Mouse (Mus musculus): ENCODE measurements at regions not wholly inside any gene's neighbourhood (a gene's known extent, or its start where the extent isn't known, plus 50 kb on each side); places are given as distances from the start of the nearest gene placed in this dataset.

DNA sequence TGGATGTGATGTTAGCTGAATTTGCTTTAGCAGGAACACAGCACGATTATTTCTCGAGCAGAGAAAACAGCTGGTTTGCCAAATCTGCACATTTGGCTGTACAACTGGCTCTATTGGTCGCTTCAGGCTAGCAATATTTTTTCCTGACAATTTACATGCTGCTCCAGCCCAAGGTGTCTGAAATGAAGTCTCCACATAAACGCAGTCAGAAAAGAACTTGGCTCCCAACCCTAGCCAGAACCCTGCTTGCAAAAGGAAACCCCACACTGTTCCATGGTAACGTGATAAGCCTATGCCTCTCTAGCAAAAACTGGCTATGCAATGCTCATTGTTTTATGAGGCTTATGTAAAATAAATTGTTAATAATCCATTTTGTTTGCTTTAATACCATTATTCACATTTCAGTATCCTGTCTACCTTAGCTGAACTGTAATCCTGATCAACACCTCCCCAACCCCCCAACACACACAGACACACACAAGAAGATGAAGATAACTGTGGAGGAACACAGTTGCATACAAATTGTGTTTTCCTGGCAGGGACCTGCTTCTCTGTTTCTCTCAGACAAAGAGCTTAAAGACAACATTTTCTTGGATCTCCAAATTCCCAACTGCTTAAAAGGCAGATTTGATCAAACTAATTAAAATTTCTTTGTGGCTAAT, 79.3 kb upstream of the Chl1 start:
- Histone ChIP-seq H3K27ac (ENCODE audit: control insufficient read depth, low read depth, low read length) (no peak overlapping the region), H3K9me3 (replicated peaks; ENCODE audit: insufficient read depth, low read length) (no peaks in the 10 kb centered on the region), H3K27me3 (ENCODE audit: control insufficient read depth in 1 of 2, insufficient read depth in 2 of 2, low read length in 2 of 2) (no peaks in the 10 kb centered on the region), H3K4me3 (ENCODE audit: control insufficient read depth in 1 of 2, insufficient read depth in 1 of 2, low read depth in 2 of 2, low read length in 2 of 2) (no peak overlapping the region), H3K36me3 (ENCODE audit: control insufficient read depth in 1 of 2, insufficient read depth in 2 of 2, low read length in 2 of 2) (no peaks in the 10 kb centered on the region), H3K4me1 (ENCODE audit: control insufficient read depth in 1 of 2, insufficient read depth in 2 of 2, low read length in 2 of 2) (no peaks in the 10 kb centered on the region), H3K79me2 (ENCODE audit: control insufficient read depth, insufficient read depth, low read length, poor library complexity) (no peaks in the 10 kb centered on the region), H3K9ac (ENCODE audit: control insufficient read depth, low read depth, low read length, poor library complexity, severe bottlenecking) (no peak overlapping the region)
- DNase-seq (ENCODE audit: low read depth, low spot score) = no peak
- TF ChIP-seq SIN3A (IDR thresholded peaks at IDR 0.05; ENCODE audit: low read length) (no peak), POLR2A (IDR thresholded peaks at IDR 0.05; ENCODE audit: control insufficient read depth in 1 of 2, insufficient read depth in 1 of 2, low read depth in 1 of 2, low read length in 2 of 2, poor library complexity in 1 of 2) (no peak), E2F4 (IDR thresholded peaks at IDR 0.05; ENCODE audit: borderline replicate concordance, low read depth, low read length) (no peak), MYC (IDR thresholded peaks at IDR 0.05; ENCODE audit: low read depth, low read length) (no peak), RAD21 (IDR thresholded peaks at IDR 0.05; ENCODE audit: low read depth, low read length) (no peak), NRF1 (IDR thresholded peaks at IDR 0.05; ENCODE audit: insufficient read depth, low read depth, low read length, poor library complexity, severe bottlenecking) (no peak), TAL1 (IDR thresholded peaks at IDR 0.05; ENCODE audit: low read length) (no peak), MEF2A (IDR thresholded peaks at IDR 0.05; ENCODE audit: extremely low read depth, insufficient replicate concordance, low read depth, low read length, poor library complexity, severe bottlenecking) (no peak), KAT2A (conservative IDR thresholded peaks at IDR 0.05; ENCODE audit: low read depth, low read length) (no peak), MAZ (IDR thresholded peaks at IDR 0.05; ENCODE audit: low read depth, low read length) (no peak), CTCF (IDR thresholded peaks at IDR 0.05 in 2 of 3, conservative IDR thresholded peaks at IDR 0.05 in 1 of 3; ENCODE audit: control insufficient read depth in 1 of 3, insufficient read depth in 1 of 3, low read depth in 2 of 3, low read length in 3 of 3, poor library complexity in 1 of 3, severe bottlenecking in 1 of 3) (no peak), GABPA (IDR thresholded peaks at IDR 0.05; ENCODE audit: low read depth, low read length) (no peak)

DNA sequence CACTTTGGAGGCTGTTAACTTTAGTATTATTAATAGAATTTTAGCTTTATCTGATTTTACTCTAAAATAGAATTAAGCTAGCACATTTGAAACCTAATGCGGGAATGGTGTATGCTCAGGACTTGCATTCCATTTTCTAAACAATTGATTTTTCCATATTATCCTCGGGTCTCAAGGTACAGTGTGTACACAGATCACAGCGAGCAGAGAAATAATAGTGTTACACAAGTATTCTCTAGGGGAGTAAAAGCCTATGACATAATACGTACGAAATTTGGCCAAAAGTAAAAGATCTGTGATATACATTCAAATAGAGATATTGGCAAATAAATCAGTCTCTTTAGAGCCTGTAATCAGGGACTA, 78.8 kb upstream of the Chl1 start:
- H3K9ac ChIP-seq (ENCODE audit: control insufficient read depth, low read depth, low read length, poor library complexity, severe bottlenecking) = no peak overlapping the region
- no peaks in the 10 kb centered on the region for H3K9me3 ChIP-seq (replicated peaks; ENCODE audit: insufficient read depth, low read length)
- no peak overlapping the region for H3K4me3 ChIP-seq (ENCODE audit: control insufficient read depth in 1 of 2, insufficient read depth in 1 of 2, low read depth in 2 of 2, low read length in 2 of 2)
- no peaks in the 10 kb centered on the region for H3K79me2 ChIP-seq (ENCODE audit: control insufficient read depth, insufficient read depth, low read length, poor library complexity)
- TF ChIP-seq TAL1 (IDR thresholded peaks at IDR 0.05; ENCODE audit: low read length) (no peak), CHD2 (IDR thresholded peaks at IDR 0.05; ENCODE audit: low read length) (no peak), SIN3A (IDR thresholded peaks at IDR 0.05; ENCODE audit: low read length) (no peak), KAT2A (conservative IDR thresholded peaks at IDR 0.05; ENCODE audit: low read depth, low read length) (no peak), NELFE (IDR thresholded peaks at IDR 0.05; ENCODE audit: low read depth, low read length) (no peak), MXI1 (IDR thresholded peaks at IDR 0.05; ENCODE audit: low read depth, low read length) (no peak), MAFK (IDR thresholded peaks at IDR 0.05; ENCODE audit: borderline replicate concordance, low read depth, low read length) (no peak), ZKSCAN1 (IDR thresholded peaks at IDR 0.05; ENCODE audit: low read depth, low read length) (no peak), USF2 (IDR thresholded peaks at IDR 0.05; ENCODE audit: borderline replicate concordance in 1 of 2, insufficient read depth in 1 of 2, low read depth in 1 of 2, low read length in 2 of 2) (no peak), CHD1 (IDR thresholded peaks at IDR 0.05; ENCODE audit: low read depth, low read length) (no peak), E2F4 (IDR thresholded peaks at IDR 0.05; ENCODE audit: borderline replicate concordance, low read depth, low read length) (no peak), MYB (IDR thresholded peaks at IDR 0.05; ENCODE audit: low read depth, low read length) (no peak), MAZ (IDR thresholded peaks at IDR 0.05; ENCODE audit: low read depth, low read length) (no peak), GATA1 (IDR thresholded peaks at IDR 0.05; ENCODE audit: low read depth, low read length) (no peak), HCFC1 (IDR thresholded peaks at IDR 0.05; ENCODE audit: low read depth, low read length) (no peak)
- no peaks in the 10 kb centered on the region for H3K27me3 ChIP-seq (ENCODE audit: control insufficient read depth in 1 of 2, insufficient read depth in 2 of 2, low read length in 2 of 2)
- DNase-seq (ENCODE audit: low read depth, low spot score) = no peak
- no peaks in the 10 kb centered on the region for H3K4me1 ChIP-seq (ENCODE audit: control insufficient read depth in 1 of 2, insufficient read depth in 2 of 2, low read length in 2 of 2)
- H3K36me3 ChIP-seq (ENCODE audit: control insufficient read depth in 1 of 2, insufficient read depth in 2 of 2, low read length in 2 of 2) = no peaks in the 10 kb centered on the region
- H3K27ac ChIP-seq (ENCODE audit: control insufficient read depth, low read depth, low read length) = no peak overlapping the region

All from MEL (cell line).